Mouse (Mus musculus) central nervous system, embryonic 11.5 days (tissue): ENCODE results near the gene Letmd1. TPM values are rescaled to one million over a fixed set of nuclear protein-coding genes. Genes with fewer than 3 reads are reported as not detected.

Experiments used
- polyA plus RNA-seq: library from polyadenylated mRNA; depleted of rRNA; stranded (reverse); fragments of >200 nt; gene quantifications from 2 replicates; pipeline ENCODE4 v1.2.3, GENCODE M21; 2012; rRNA removed

Letmd1 gene
- polyA plus RNA-seq = 44.8 and 63.6 TPM in 2 replicates

GRCm38 (mm10) chr15:100468295-100469188, at the start of gene Letmd1:
Gene Letmd1, plus strand, starts transcription at chr15:100469023.

GRCm38 (mm10) chr15:100421758-100422197, 47.0 kb upstream of the Letmd1 start, which contains the start of gene Gm5475:
Gene Gm5475, plus strand, starts transcription at chr15:100422147.

GRCm38 (mm10) chr15:100424396-100425122, 44.3 kb upstream of the Letmd1 start, which contains the start of gene Slc11a2:
Gene Slc11a2, minus strand, starts transcription at chr15:100425072.

GRCm38 (mm10) chr15:100495102-100495501, 26.3 kb downstream of the Letmd1 start, which contains the start of gene Csrnp2:
Gene Csrnp2, minus strand, starts transcription at chr15:100495488.

Other genes with a start within 250 kb of the Letmd1 start
- 34.1 and 35.2 TPM in 2 replicates for gene Atf1, start 241.2 kb upstream of the Letmd1 start, polyA plus RNA-seq
- not detected in 2 replicates for gene Tmprss12, start 188.2 kb upstream of the Letmd1 start, polyA plus RNA-seq
- gene Mettl7a1, start 164.9 kb upstream of the Letmd1 start, polyA plus RNA-seq = 11.7 and 16.6 TPM in 2 replicates
- 0.06 and 0.16 TPM in 2 replicates for gene Mettl7a3, start 134.1 kb upstream of the Letmd1 start, polyA plus RNA-seq
- gene Methig1, start 115.9 kb upstream of the Letmd1 start, polyA plus RNA-seq = 0.09 TPM in 1 of 2 replicates, not detected in the other
- gene Mettl7a2, start 115.8 kb upstream of the Letmd1 start, polyA plus RNA-seq = not detected in 2 replicates
- gene Higd1c, start 104.5 kb upstream of the Letmd1 start, polyA plus RNA-seq = 0.12 TPM in 1 of 2 replicates, not detected in the other
- not detected in 2 replicates for gene Gm5475, start 46.9 kb upstream of the Letmd1 start, polyA plus RNA-seq
- gene Slc11a2, start 44.0 kb upstream of the Letmd1 start, polyA plus RNA-seq = 23.9 and 31.8 TPM in 2 replicates
- 21.6 TPM in 2 replicates for gene Csrnp2, start 26.5 kb downstream of the Letmd1 start, polyA plus RNA-seq
- 32.7 and 34.2 TPM in 2 replicates for gene Tfcp2, start 83.0 kb downstream of the Letmd1 start, polyA plus RNA-seq
- gene Pou6f1, start 131.0 kb downstream of the Letmd1 start, polyA plus RNA-seq = 36.6 and 44.5 TPM in 2 replicates
- gene Dazap2, start 146.3 kb downstream of the Letmd1 start, polyA plus RNA-seq = 65.3 and 147 TPM in 2 replicates
- 4.6 and 4.7 TPM in 2 replicates for gene Smagp, start 167.9 kb downstream of the Letmd1 start, polyA plus RNA-seq
- 3.7 and 4.9 TPM in 2 replicates for gene Bin2, start 200.5 kb downstream of the Letmd1 start, polyA plus RNA-seq
- gene Cela1, start 218.9 kb downstream of the Letmd1 start, polyA plus RNA-seq = 1.2 and 1.5 TPM in 2 replicates